Mouse (Mus musculus) macrophage (primary cell): Measurements from ENCODE around the gene Slc6a9. TPM values are rescaled to one million over a fixed set of nuclear protein-coding genes. Genes with fewer than 3 reads are reported as not detected.

Experiments
- H3K27ac ChIP-seq: fragments of 350-480 bp; formaldehyde crosslinking; 2 replicates; pipeline ENCODE4 v1.9.0; 2021
- H3K36me3 ChIP-seq: fragments of 350-480 bp; formaldehyde crosslinking; 2 replicates; pipeline ENCODE4 v1.9.0; 2021; ENCODE audit errors: inconsistent target
- H3K4me3 ChIP-seq: fragments of 350-480 bp; formaldehyde crosslinking; 2 replicates; pipeline ENCODE4 v1.9.0; 2021; ENCODE audit errors: inconsistent target
- H3K79me2 ChIP-seq: fragments of 350-480 bp; formaldehyde crosslinking; 2 replicates; pipeline ENCODE4 v1.9.0; 2021; ENCODE audit errors: inconsistent target
- WGBS: methylation state at CpG from one replicate; pipeline ENCODE4 v1.1.7; 2026; ENCODE audit warnings: inconsistent platforms; ENCODE audit not compliant: missing documents; 5-methylcytosine and 5-hydroxymethylcytosine counted together
- polyA plus RNA-seq: library from polyadenylated mRNA; stranded (reverse); fragments of 250-400 nt; gene quantifications from 3 replicates; pipeline ENCODE4 v1.2.4, GENCODE M21; 2018; ENCODE audit warnings: inconsistent platforms

The Slc6a9 gene
- polyA plus RNA-seq, 1 experiment from 2014 or later: not detected

- Histone ChIP-seq H3K79me2 (no peaks in the 10 kb centered on the region), H3K4me3 (no peak overlapping the region), H3K27ac (no peak overlapping the region), H3K36me3 (no peaks in the 10 kb centered on the region)
- WGBS: 60% methylated on average over 9 of the region's 9 CpGs
Measured at GRCm38 (mm10) chr4:117831920-117832691, 2.2 kb upstream of the Slc6a9 start.

- Histone ChIP-seq H3K4me3 (peak overlapping the region; percentile 18; the same call in 1 of the 2 replicates), H3K27ac (no peak overlapping the region), H3K79me2 (no peaks in the 10 kb centered on the region), H3K36me3 (no peaks in the 10 kb centered on the region)
- WGBS: 11% methylated on average over 34 of the region's 36 CpGs
Measured at GRCm38 (mm10) chr4:117834845-117835530, 682 bp downstream of the Slc6a9 start.

DNA sequence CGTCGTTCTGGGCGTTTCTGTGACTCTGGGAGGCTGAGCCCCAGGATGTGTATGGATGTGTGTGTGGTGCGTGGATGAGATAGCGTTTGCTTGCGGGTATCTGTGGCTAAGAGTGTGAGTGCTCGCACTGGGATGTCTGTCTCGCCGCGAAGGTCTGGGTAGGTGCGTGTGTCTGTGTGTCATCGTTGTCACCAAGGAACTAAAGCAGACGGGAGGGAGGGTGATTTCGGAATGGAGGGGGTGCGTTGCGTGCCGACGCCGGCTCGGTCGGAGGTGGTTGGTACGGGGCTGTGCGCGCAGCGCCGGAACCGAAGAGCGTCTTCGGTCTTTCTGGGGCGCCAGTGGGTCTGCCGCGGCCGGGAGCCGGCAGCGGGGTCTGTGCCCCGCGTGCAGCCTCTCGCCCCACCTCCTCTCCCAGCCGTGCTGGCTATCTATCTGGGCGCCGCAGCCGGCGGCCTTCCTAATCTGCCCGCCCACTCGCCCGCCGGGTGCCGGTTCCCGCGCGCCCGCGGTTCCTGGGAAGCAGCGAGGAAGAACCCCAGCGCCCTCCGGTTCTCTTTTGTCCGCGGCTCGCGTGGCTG lies 1.3 kb downstream of the Slc6a9 start:
- H3K27ac ChIP-seq: no peak overlapping the region
- under 1% methylated on average over 60 of the region's 60 CpGs for WGBS
- no peaks in the 10 kb centered on the region for H3K36me3 ChIP-seq
- H3K79me2 ChIP-seq: no peaks in the 10 kb centered on the region
- peak overlapping the region; percentile 22; the same call in 1 of the 2 replicates for H3K4me3 ChIP-seq

DNA sequence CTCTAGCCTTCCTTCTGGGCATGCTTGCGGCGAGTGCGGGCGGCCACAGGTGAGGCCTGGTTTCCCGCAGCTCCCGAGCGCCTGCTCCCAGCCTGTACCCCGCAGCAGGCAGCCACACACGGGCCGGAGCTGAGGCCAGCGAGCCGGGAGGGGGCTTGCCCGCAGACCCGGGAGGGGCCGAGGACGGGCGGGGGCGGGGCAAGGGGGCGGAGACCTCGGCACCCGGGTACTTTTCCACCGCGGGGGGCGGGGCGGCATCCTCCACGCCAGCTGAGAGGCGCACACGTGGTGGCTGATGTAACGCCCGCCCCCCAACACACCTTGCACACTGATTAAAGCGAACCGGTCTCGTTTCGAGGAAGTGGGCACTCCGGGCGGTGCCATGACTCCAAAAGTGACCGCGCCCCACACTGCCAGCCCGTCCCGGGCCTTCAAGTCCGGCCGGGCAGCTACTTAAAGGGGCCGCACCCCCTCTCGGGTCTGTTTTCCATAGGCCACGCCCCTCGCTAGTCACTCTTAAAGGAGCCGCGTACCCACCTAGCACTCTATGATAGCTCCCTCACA lies 2.0 kb downstream of the Slc6a9 start:
- WGBS: under 1% methylated on average over 41 of the region's 48 CpGs
- no peak overlapping the region for H3K27ac ChIP-seq
- peak overlapping the region; percentile 27 for H3K4me3 ChIP-seq
- H3K36me3 ChIP-seq: no peaks in the 10 kb centered on the region
- no peaks in the 10 kb centered on the region for H3K79me2 ChIP-seq

- no peaks in the 10 kb centered on the region for H3K79me2 ChIP-seq
- no peak overlapping the region for H3K27ac ChIP-seq
- no peaks in the 10 kb centered on the region for H3K36me3 ChIP-seq
- WGBS: 81% methylated on average over 4 of the region's 4 CpGs
- H3K4me3 ChIP-seq: no peak overlapping the region
Measured at GRCm38 (mm10) chr4:117837271-117837670, 3.0 kb downstream of the Slc6a9 start.

- Histone ChIP-seq H3K27ac (no peak overlapping the region), H3K79me2 (no peaks in the 10 kb centered on the region), H3K36me3 (no peaks in the 10 kb centered on the region), H3K4me3 (no peak overlapping the region)
- WGBS: 85% methylated on average over 6 of the region's 6 CpGs
Measured at GRCm38 (mm10) chr4:117839366-117839765, 5.1 kb downstream of the Slc6a9 start.

GRCm38 (mm10) chr4:117840821-117841220 lies 6.5 kb downstream of the Slc6a9 start:
- 100% methylated on average over 5 of the region's 5 CpGs for WGBS
- H3K4me3 ChIP-seq: no peak overlapping the region
- H3K36me3 ChIP-seq: no peaks in the 10 kb centered on the region
- no peaks in the 10 kb centered on the region for H3K79me2 ChIP-seq
- H3K27ac ChIP-seq: no peak overlapping the region

- WGBS: 87% methylated on average over 3 of the region's 3 CpGs
- no peaks in the 10 kb centered on the region for H3K79me2 ChIP-seq
- H3K4me3 ChIP-seq: no peak overlapping the region
- H3K36me3 ChIP-seq: no peaks in the 10 kb centered on the region
- no peak overlapping the region for H3K27ac ChIP-seq
Measured at GRCm38 (mm10) chr4:117841566-117841965, 7.3 kb downstream of the Slc6a9 start.

GRCm38 (mm10) chr4:117843101-117843500 lies 8.8 kb downstream of the Slc6a9 start:
- Histone ChIP-seq H3K79me2 (no peaks in the 10 kb centered on the region), H3K36me3 (no peaks in the 10 kb centered on the region), H3K27ac (no peak overlapping the region), H3K4me3 (no peak overlapping the region)
- 93% methylated on average over 5 of the region's 5 CpGs for WGBS

GRCm38 (mm10) chr4:117844467-117844866 lies 10.2 kb downstream of the Slc6a9 start:
- H3K36me3 ChIP-seq: no peaks in the 10 kb centered on the region
- no peaks in the 10 kb centered on the region for H3K79me2 ChIP-seq
- H3K27ac ChIP-seq: no peak overlapping the region
- WGBS: 92% methylated on average over 5 of the region's 5 CpGs
- no peak overlapping the region for H3K4me3 ChIP-seq

- Histone ChIP-seq H3K36me3 (no peaks in the 10 kb centered on the region), H3K4me3 (no peak overlapping the region), H3K27ac (no peak overlapping the region), H3K79me2 (no peaks in the 10 kb centered on the region)
- 92% methylated on average over 11 of the region's 11 CpGs for WGBS
Measured at GRCm38 (mm10) chr4:117845316-117845715, 11.0 kb downstream of the Slc6a9 start.

- WGBS: 91% methylated on average over 4 of the region's 4 CpGs
Measured at GRCm38 (mm10) chr4:117846261-117846660, 12.0 kb downstream of the Slc6a9 start.

DNA sequence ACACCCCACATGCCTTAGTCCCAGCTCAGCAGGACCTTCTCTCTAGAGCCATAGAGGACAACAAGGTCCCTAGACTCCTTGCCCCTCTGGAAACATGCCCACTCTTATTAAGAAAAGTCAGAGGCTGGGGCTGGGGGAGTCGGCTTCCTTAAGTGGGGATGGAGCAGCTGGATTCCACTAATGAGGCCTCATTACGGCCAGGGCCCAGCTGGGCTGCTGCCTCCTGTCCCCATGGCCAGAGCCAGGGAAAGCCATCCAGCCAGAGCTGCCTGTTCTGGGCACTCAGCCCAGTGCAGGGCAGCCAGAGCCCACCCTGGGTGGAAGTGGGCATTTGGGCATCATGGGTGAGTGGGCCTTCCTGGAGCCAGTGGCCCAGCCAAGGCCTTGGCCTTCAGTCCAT lies 12.7 kb downstream of the Slc6a9 start:
- no peak overlapping the region for H3K27ac ChIP-seq
- no peaks in the 10 kb centered on the region for H3K36me3 ChIP-seq
- 95% methylated on average over 2 of the region's 2 CpGs for WGBS
- H3K79me2 ChIP-seq: no peaks in the 10 kb centered on the region
- no peak overlapping the region for H3K4me3 ChIP-seq

More at GRCm38 (mm10) chr4:117846261-117846660, 12.0 kb downstream of the Slc6a9 start:
- Histone ChIP-seq H3K4me3 (no peak overlapping the region), H3K27ac (no peak overlapping the region), H3K36me3 (no peaks in the 10 kb centered on the region), H3K79me2 (no peaks in the 10 kb centered on the region)

DNA sequence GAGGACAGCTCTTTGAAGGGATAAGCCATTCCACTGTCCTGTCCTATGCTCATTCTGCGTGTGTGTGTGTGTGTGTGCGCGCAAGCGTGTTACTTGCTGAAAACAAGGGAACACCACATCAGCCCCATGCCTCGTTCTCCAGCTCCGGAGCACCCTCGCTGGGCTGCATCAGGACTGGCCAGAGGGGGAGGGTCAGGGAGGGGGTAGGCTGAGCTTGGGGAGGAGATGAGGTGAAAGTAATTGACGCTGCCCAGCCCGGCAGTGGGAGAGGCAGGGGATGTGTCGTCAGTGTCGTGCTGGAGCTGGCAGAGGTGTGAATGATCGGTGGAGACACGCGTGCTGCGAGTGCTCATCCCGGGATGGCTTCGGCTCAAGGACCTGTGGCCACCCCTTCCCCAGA lies 14.8 kb downstream of the Slc6a9 start:
- no peaks in the 10 kb centered on the region for H3K36me3 ChIP-seq
- no peaks in the 10 kb centered on the region for H3K79me2 ChIP-seq
- H3K4me3 ChIP-seq: no peak overlapping the region
- 86% methylated on average over 17 of the region's 17 CpGs for WGBS
- H3K27ac ChIP-seq: no peak overlapping the region

DNA sequence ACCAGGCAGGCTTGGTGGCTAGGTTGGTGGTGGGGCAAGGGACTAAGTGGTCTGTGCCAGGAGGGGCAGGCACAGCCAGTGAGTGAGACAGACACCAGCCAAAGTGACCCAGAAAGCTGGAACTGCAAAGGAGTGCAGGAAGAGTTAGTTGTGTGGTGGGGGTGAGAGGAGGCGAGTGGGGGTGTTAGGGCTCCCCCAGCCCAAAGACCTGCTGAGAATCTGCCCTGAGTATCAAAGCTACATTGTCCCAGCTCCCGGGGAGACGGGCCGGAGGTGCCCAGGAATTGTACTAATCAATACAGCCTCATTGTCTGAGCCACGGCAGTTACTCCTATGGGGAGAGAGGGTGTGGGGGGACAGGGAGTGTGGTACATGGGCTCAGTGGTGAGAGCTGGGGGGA lies 15.2 kb downstream of the Slc6a9 start:
- Histone ChIP-seq H3K79me2 (no peaks in the 10 kb centered on the region), H3K4me3 (no peak overlapping the region), H3K36me3 (no peaks in the 10 kb centered on the region), H3K27ac (no peak overlapping the region)
- WGBS: 96% methylated on average over 5 of the region's 5 CpGs
